Mouse (Mus musculus) kidney, adult 2 months (tissue): ENCODE measurements at regions not wholly inside any gene's neighbourhood (a gene's known extent, or its start where the extent isn't known, plus 50 kb on each side); places are given as distances from the start of the nearest gene placed in this dataset.

ENCODE experiments used
- CTCF ChIP-seq: fragments of 200-500 bp; conservative IDR thresholded peaks from 2 replicates; pipeline ENCODE4 v1.5.1; 2011; ENCODE audit warnings: low read depth, mild to moderate bottlenecking, control low read depth, low read length, moderate library complexity, mixed read lengths; ENCODE audit not compliant: insufficient read depth, insufficient read length
- POLR2A ChIP-seq: fragments of 200-500 bp; IDR thresholded peaks from one replicate; pipeline ENCODE4 v1.6.1; 2011; ENCODE audit warnings: low read depth, low read length, control low read depth

GRCm38 (mm10) chr9:112490963-112491362 is 255.2 kb upstream of the Arpp21 start:
- TF ChIP-seq CTCF = no peak
- TF ChIP-seq POLR2A = no peak
